Mouse (Mus musculus) skeletal muscle tissue, adult 2 months (tissue): ENCODE results near the gene Ccser1.

Experiments
- DNase-seq: peaks from one replicate; pipeline ENCODE4 v3.0.0-alpha.2; 2012; ENCODE audit warnings: low read depth, low spot score

Gene Ccser1

GRCm38 (mm10) chr6:61431726-61431984 is 251.5 kb downstream of the Ccser1 start:
- no peak for DNase-seq

GRCm38 (mm10) chr6:61432167-61432566 is 252.0 kb downstream of the Ccser1 start:
- DNase-seq: no peak

- DNase-seq: no peak
Measured at GRCm38 (mm10) chr6:61432703-61433102, 252.6 kb downstream of the Ccser1 start.

GRCm38 (mm10) chr6:61438165-61438564 is 258.0 kb downstream of the Ccser1 start:
- DNase-seq: no peak

GRCm38 (mm10) chr6:61471371-61472152 is 291.4 kb downstream of the Ccser1 start:
- no peak for DNase-seq

- no peak for DNase-seq
Measured at GRCm38 (mm10) chr6:61485336-61485735, 305.2 kb downstream of the Ccser1 start.

- DNase-seq: no peak
Measured at GRCm38 (mm10) chr6:61491979-61492821, 312.1 kb downstream of the Ccser1 start.

- DNase-seq: no peak
Measured at GRCm38 (mm10) chr6:61493386-61493785, 313.3 kb downstream of the Ccser1 start.

- no peak for DNase-seq
Measured at GRCm38 (mm10) chr6:61515310-61515709, 335.2 kb downstream of the Ccser1 start.

GRCm38 (mm10) chr6:61521587-61521986 is 341.5 kb downstream of the Ccser1 start:
- no peak for DNase-seq

GRCm38 (mm10) chr6:61522108-61522507 is 342.0 kb downstream of the Ccser1 start:
- DNase-seq: no peak

GRCm38 (mm10) chr6:61523748-61524493 is 343.8 kb downstream of the Ccser1 start:
- no peak for DNase-seq

- DNase-seq: no peak
Measured at GRCm38 (mm10) chr6:61540732-61541131, 360.6 kb downstream of the Ccser1 start.

- no peak for DNase-seq
Measured at GRCm38 (mm10) chr6:61543459-61544044, 363.4 kb downstream of the Ccser1 start.

GRCm38 (mm10) chr6:61567551-61567950 is 387.4 kb downstream of the Ccser1 start:
- no peak for DNase-seq

- DNase-seq: no peak
Measured at GRCm38 (mm10) chr6:61567967-61568366, 387.8 kb downstream of the Ccser1 start.

- no peak for DNase-seq
Measured at GRCm38 (mm10) chr6:61581696-61582095, 401.6 kb downstream of the Ccser1 start.

- no peak for DNase-seq
Measured at GRCm38 (mm10) chr6:61588999-61589398, 408.9 kb downstream of the Ccser1 start.

- no peak for DNase-seq
Measured at GRCm38 (mm10) chr6:61601911-61602310, 421.8 kb downstream of the Ccser1 start.

GRCm38 (mm10) chr6:61614920-61615319 is 434.8 kb downstream of the Ccser1 start:
- no peak for DNase-seq

- no peak for DNase-seq
Measured at GRCm38 (mm10) chr6:61621707-61622106, 441.6 kb downstream of the Ccser1 start.

GRCm38 (mm10) chr6:61661414-61661813 is 481.3 kb downstream of the Ccser1 start:
- no peak for DNase-seq
